Mouse (Mus musculus): ENCODE results near the gene Bnipl.

The Bnipl gene

DNA sequence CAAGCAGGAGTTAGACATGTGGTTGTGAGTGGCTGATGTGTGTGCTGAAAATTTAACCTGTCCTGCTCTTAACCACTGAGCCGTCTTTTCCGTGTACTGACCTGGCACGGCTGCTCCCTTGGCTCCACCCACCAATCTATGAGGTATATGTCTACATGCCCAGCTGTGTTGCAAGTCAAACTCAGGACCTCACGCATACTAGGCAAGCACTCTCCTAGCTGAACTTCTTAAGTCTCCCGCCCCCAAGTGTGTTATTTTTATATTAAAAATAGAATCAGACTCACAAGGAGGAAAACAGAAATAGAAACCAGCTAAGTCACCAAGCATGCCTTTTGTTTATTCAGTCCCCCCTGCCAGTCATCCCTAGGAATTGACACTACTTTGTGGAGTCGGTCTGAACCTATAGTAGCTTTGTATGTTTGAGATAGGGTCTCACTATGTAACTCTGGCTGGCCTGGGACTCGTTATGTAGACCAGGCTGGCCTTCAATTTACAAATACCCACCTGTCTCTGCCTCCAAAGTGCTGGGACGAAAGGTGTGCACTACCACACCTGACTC is 13.4 kb downstream of the Bnipl start:
- DNase-seq (ENCODE audit: low spot score in 2 of 2): no peak

DNA sequence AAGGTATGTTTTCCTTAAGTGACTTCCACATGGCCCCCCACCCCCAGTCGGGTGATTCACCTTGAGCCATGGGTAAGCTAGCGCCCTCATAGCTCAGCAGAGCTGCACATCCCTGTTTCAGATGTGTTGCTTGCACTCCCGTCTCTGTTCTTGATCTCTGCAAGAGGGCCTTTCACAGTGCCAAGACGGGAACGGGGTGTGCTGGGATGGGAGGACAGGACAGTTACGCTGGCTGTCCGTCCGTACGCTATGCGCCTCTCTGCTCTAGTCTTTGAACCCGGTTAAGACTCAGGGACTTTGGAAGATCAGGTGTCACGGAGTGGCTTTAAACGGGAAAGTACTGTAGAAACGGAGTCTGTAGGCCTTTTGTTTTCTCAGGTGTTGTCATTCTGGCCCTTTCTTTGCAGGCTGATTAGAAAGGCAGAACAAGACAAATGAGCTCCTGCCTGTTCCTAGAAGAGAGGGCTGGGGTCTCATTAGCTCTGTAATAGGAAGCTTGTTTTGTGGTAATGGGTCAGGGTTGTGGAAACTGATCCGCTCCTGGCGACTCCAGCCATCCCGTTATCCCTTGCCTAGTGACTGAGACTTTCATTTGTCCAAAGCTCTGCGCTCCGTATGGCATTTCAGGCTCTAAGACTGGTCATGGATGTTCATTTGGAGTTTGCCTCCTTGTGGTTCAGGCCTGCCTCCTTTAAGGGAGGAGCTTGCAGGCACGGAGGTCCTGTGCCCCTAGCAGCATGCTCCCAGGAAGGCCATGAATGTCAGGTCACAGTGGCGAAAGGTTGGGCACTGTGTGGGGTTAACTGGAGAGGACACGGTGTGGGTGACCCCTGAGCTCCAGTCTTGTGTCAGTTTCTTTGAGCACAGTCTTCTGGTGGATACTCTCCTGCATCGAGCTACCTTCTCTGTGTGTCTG is 15.3 kb downstream of the Bnipl start:
- DNase-seq (ENCODE audit: low spot score in 2 of 2): no peak

DNA sequence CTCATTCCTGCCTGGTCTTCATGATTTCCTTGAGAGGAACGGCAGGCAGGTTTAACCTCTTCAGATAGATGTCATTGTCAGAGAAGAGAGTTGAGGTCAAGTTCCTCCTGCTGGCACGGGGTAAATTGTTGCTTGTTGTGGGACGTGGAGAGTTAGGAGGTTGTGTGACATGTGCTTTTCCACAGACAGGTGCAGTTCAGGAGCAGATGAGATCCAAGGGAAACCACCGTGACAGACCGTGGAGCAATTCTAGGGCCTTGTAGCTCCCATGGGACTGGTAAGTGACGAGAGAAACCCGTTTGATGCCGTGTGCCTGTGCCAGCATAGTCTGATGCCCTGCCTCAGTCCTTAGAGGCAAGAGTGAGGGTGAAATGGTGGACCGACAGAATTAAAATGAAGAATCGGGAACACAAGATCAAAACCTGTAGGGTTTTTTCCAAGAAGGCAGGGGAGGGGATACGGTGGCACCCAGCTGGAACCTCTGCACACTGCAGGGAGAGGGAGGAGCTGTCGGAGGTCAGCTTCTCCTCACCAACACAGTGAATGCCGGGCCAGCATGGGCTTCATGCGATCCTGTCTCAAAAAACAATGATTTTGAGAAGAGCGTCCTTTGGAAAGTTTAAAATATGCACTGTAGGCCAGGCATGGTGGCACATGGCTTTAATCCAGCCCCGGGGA is 17.6 kb downstream of the Bnipl start:
- no peak for DNase-seq (ENCODE audit: low spot score in 2 of 2)

DNA sequence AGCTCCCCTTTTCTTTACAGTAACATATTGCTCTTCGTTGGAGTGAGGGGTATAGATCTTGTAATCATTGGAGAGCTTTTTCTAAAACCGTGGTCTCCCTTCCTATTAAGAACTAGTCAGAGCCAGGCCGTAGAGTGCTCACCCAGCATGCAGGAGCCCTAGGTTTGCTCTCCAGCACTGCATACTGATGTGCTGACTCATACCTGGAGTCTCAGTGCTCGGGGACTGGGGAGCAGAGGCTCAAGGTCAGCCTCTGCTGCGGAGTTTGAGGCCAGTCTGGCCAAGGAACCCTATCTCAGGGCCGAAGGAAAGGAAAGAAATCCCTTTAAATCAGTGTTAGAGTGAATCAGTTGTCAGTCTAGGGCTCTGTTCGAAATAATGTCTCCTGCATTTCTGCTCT is 18.2 kb downstream of the Bnipl start:
- DNase-seq (ENCODE audit: low spot score in 2 of 2): no peak

DNA sequence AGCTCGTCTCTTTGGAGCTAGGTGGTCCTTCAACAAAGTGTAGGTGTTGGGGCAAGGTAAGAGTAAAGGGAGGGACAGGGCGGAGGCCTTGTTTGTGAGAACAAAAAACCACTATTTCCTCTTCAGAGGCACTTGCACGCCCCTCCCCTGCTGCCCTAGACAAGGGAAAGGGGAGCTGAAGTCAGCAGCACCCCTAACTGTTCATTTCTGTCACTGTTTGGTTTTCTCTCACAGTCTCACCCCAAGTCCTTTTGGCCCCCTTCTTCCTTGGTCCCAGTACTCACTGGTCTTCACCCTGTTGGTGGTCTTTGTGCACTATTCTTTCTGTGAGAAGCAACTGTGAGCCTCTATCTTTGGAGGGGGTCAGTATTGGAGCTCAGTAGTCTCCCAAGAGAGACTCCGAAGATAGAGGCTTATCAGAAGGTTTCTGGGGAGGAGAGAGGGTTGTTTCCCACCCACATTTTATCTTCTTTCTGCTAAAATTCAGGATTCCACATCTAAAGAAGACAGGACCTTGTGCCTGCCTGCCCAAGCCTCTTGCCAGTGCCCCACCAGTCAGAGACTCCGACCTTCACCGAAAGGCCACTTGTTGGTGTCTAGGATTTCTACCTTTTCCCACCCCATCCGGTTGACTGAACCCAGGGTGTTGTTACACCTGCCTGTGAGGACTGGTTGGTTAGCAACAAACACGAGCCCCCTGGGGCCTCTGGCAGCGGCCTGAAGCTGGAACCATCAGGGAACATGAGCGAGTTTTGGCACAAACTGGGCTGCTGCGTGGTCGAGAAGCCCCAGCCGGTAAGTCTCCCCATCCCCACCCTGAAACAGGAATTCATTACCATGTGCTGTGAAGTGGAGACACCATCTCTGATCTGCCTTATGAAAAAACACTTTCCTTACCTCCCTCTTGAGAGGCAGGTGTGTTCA is 19.4 kb downstream of the Bnipl start, which contains the start of gene Mllt11:
Gene Mllt11 (minus strand): TSS at position 874 of the 924 bp plus-strand sequence.
- DNase-seq (ENCODE audit: low spot score in 2 of 2): peak; percentile 33 to 48

DNA sequence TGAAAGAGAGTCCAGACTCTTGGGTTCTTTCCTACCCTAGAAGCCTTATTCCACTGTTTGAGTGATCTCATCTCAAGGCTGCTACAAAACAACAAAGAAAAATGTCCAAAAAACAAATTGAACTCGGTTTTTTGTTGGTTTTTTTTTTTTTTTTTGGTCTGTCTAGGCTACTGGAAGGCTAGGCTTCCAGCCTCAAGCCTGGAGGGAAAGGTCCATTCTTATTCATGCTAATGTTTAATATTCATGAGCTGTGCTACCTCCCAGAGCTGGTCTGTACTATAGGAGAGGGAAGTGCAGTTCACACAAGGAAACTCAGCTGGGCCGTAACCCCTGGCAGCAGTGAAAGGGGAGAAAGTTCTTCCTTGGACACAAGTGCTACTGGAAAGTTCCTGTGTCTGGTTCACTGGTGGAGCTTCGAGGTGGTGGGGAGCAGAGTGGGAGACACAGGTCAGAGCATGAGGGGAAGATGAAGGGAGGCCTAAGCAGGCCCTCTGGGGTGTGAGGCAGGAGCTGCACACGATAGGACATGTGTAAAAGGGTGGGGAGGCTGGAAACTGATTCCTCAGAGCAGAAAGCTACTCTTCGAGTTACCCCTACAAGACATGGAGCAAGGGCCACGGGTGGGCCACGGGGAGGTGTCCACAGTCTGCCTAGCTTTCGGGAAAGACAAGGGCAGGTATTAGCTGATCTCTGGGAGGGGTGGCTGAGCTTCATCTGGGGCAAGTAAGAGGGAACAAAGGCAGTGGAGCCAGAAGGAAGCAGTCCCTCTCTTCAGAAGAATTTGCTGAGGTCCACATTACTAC is 20.3 kb downstream of the Bnipl start:
- no peak for DNase-seq (ENCODE audit: low spot score in 2 of 2)

DNA sequence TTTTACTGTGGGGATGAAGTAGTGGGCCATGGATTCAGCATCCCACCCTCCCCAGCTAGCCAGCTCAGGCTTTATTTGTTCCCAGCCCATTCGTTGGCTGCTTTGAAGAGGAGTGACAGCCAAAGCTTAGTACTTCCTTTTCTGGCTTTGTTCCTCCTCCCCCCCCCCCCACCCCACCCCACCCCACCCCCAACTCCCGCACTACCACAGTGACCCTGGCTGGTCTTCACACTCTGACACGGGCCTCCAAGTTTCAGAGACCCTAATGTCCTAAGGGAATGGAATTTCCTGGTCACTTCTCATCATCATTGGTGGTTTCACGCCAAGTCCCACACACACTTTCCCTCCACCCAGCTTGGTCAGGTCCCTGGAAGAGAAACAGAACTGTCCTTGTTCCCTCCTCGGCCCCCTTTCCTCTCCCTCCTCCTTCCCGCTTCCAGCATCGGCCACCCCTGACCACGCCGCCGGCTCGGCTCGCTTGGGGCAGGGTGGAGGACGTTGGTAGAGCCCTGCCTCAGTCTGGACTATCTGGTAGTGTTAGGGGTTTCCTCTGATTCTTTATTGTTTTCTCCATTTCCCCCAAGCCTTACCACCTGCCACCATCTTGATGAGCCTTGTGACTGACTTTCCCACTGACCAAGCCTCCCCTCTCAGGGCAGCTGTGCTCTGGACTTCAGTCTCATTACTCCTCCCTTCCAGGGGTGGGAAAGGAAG is 21.1 kb downstream of the Bnipl start:
- DNase-seq (ENCODE audit: low spot score in 2 of 2): peak; percentile 27 to 34

DNA sequence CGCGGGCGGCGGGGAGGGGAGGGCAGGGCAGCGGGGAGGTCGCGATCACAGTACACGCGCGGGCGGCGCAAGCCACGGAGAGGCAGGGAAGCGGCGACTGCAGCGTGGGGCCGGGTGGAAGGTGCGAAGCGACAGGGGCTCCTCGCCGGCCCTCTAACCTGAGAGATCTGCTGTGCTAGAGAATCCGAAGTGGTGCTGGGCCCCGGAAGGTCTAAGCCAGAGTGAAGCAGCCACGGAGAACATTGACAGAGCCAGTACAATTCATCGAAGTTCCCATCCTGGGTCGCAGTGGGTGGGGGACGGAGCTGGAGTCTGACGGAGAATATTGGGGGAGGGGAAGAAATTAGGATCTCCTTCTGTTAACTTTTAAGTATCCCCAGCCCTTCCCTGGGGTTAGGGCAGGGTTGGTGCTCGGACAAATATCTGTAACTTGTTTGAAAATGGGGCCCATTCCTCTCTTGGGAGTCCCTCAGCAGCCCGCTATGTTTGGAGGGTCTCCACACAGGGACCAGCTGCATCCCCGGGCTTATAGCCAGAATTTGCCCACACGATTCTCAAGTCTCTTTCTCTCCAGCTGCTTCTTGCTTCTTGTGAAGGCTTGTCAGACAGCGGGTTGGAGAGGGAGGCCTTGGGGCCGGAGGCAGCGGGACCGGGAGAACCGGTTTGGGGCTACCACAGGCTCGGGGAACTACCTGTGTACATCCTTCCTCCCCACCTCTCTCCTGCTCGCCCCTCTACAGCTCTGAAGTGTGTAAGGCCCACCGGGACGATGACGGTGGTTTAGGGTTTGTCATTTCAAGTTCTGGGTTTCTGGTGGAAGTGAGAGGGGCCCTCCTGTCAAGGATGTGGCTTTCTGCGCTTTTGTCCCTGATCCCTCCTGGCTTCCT is 21.9 kb downstream of the Bnipl start:
- DNase-seq (ENCODE audit: low spot score in 2 of 2): peak; percentile 20 to 34

DNA sequence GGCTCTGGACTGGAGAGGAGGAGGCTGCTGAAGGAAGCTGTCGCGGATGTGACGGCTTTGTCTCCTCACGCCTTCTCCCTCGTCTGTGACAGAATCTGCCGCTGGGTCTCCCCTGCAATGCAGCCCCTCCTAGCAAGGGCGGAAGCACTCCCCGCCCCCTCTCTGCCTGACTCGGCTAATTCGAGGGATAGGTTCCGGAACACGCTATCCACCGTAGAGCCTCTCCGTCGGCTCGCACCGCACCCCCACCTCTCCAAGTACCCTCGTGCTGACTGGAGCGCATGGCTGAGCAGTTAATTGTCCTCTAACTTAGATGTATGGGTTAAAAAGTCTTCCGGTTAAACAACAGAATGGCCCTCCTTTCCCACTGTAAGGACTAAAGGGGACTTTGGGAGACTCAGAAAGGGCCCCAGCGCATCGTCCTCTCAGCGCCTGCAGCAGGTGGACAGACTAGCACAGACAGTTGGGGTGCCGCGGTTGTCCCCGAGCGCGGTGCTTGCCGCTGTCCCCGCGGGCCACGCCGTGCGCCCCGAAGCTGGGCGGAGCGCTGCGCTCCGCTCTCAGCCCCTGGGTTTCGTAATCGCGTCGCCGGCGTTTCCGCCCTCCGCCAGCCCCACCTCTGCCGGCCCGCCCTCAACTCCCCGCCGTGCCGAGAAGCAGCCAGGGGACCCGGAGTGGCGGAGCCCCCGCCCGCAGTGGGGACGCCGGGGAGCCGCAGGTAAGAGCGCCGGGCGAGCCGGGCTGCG is 22.7 kb downstream of the Bnipl start, which contains the start of gene Cdc42se1:
Gene Cdc42se1 (plus strand): TSS at position 585 of the 746 bp plus-strand sequence.
- peak; percentile 82 to 86 for DNase-seq (ENCODE audit: low spot score in 2 of 2)

DNA sequence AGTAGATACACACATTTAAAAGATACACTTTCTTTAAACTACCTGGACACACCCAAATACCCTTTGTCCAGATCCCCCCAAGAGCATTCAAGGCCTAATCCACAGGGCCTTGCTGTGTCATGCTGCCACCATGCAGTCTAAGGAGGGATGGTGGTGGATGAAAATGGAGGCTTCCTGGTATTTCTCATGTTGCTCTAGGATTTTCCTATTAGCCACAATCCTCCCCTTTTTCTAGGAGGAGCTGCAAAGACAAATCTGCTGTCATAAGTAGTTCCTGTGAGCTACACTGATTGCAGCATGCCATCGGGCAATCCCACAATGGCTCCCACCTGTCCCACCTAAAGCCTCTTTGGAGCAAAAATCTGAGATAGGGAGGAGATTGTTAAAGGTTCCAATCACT is 23.8 kb downstream of the Bnipl start:
- no peak for DNase-seq (ENCODE audit: low spot score in 2 of 2)

DNA sequence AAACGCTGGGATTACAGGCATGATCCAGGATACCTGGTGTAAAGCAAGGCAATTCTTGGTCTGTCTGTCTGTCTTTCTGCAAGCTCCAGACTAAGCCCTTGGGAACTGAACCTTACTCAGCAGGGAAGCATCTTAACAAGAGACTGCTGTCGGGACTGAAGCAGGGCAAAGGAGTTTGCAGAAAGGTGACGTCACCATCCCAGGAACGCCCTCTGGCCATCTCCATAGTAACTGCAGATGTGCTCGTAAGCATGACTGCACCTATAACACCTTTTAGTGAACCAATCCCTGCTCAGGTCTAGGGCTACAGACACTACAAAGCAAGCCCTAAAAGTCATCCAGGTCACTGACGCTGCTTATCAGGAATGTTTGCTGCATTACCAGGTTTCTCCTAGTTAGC is 26.7 kb downstream of the Bnipl start:
- no peak for DNase-seq (ENCODE audit: low spot score in 2 of 2)

DNA sequence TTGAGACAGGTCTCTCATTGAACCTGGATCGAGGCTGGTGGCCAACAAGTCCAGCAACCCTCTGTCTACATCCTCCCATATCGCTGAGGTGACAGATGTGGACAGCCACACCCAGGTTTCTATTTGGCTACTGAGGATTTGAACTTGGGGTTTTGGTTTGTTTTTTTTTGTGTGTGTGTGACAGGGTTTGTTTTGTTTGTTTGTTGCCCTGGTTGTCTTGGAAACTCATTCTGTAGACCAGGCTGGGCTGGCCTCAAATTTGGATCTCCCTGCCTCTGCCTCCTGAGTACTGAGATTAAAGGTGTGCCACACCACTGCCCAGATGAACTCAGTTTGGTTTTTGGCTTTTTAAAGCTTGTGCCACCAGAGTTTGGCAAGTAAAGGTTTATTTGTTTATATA is 28.0 kb downstream of the Bnipl start:
- DNase-seq (ENCODE audit: low spot score in 2 of 2): no peak

DNA sequence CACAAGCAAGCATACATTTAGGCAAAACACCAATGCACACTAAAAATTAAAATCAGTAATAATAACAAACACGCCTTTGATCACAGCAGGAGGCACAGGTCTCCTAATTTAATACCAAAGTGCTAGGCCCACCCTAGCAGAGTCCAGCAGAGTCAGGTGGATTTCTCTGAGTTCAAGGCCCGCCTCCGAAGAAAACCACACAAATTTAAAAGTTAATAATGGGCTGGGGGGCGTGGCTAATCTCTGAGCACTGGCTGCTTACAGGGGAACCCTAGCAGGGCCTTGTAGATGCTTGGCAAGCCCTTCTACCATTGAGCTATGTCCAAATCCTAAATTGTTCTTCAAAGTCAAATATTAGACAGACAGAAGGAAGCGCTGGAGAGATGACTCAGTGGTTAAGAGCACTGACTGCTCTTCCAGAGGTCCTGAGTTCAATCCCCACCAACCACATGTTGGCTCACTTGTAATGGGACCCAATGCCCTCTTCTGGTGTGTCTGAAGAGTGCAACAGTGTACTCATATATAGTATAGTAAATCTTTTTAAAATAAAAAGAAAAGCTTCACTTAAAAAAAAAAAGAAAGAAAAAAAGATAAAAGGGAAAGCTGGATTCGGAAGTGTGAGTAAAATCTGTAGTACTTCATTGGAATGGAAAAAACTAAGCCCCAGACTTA is 32.4 kb downstream of the Bnipl start:
- DNase-seq (ENCODE audit: low spot score in 2 of 2): peak in 1 of 2 experiments; percentile 45

DNA sequence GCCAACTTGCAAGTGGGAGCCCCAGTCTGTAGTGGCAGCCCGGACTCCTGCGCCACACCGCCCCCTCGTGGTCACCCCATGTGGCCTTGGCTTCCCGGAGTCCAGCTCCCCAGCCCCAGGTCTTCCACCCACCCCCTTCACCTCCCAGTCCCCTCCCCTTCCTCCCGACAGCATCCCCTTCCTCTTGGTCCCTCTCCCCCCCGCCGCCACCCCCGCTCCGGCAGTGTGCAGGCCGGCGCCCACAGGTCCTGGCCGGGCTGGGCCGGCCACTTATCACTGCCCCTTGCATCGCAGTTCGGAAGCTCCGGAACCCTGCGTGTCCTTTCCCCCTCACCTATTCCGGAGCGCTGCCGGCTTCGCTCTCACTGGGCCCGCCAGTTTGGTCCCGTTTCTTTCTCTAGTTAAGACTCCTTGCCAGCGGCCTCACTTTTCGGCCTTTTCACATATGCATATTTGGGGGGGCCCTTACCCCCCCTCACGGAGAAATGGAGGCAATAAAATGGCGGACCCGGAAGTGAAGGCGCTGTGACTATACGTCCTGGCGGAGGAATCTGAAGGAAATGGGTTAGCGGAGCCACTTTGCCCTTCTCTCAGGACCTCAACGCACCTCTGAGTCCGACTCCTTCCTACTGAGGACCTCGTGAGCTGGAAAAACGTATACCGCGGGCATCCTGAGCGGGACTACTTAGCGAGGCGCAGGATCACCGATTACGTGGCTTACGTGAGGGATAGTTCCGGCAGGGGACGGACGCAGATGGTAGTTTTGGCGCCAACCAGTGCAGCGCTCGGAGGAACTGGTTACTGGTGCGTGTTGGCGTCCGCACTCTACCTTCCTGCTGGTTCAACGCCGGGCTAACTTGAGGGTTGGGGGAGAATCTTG is 33.5 kb downstream of the Bnipl start, which contains the start of gene Gabpb2:
Gene Gabpb2 (minus strand): TSS at position 662 of the 880 bp plus-strand sequence.
- DNase-seq (ENCODE audit: low spot score in 2 of 2): peak; percentile 95 to 96

DNA sequence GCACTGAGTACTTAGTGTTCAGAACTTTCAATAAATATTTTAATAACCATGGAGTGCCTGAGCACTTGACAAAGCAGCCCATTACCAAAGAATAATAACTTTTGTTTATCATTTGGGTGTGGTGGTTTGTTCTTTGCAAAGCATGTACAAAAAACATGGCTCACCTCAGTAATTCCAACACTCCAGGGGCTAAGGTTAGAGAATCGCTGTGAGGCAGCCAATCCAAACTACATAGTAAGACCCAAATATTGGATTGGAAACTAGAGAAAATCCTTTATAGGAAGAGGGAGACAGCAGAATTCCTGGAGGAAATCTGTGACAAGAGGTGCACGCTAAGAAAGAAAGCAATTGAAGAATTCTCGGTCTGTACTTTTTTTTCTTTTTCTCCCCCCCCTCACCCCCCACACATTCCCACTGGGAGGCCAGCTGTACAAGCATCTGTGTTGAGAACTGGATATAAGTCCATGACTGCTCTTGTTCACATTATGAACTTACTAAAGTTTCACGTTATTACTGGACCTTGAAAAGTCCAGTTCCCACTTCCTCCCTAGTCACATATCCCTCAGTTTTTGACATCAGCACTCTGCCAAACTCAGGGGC is 34.2 kb downstream of the Bnipl start:
- DNase-seq (ENCODE audit: low spot score in 2 of 2): no peak

DNA sequence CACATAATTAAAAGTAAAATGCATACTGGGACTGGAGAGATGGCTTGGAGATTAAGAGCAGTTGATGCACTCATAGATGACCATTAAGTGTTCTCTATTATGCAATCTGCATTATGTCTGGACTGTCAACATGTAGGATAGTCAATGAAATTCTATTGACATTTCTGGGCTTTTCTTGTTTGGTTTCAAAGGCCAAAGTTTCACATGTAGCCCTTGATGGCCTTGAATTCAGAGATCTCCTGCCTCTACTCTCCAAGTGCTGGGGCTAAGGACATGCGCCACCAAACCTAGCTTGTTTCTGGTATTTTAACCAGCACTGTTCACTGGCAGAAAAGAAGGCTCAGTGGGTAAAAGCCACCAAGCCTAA is 37.4 kb downstream of the Bnipl start:
- DNase-seq (ENCODE audit: low spot score in 2 of 2): no peak
